Mouse (Mus musculus) thymus, adult 2 months (tissue): ENCODE data around the gene Bnip3. TPM values are rescaled to one million over a fixed set of nuclear protein-coding genes. Genes with fewer than 3 reads are reported as not detected.

Experiments used
- DNase-seq: peaks from one replicate; pipeline ENCODE4 v3.0.0; 2021
- H3K27ac ChIP-seq: fragments of 200-500 bp; 2 replicates; pipeline ENCODE4 v1.5.1; 2012; ENCODE audit warnings: low read length, control low read depth; ENCODE audit not compliant: control insufficient read depth, insufficient read depth
- H3K27me3 ChIP-seq: fragments of 200-500 bp; 2 replicates; pipeline ENCODE4 v1.6.1; 2012; ENCODE audit warnings: mild to moderate bottlenecking, low read length, moderate library complexity, mixed read lengths; ENCODE audit not compliant: control insufficient read depth, insufficient read depth
- H3K36me3 ChIP-seq: fragments of 200-500 bp; 2 replicates; pipeline ENCODE4 v1.6.1; 2012; ENCODE audit warnings: mild to moderate bottlenecking, low read length, moderate library complexity; ENCODE audit not compliant: control insufficient read depth, insufficient read depth
- H3K4me1 ChIP-seq: fragments of 200-500 bp; replicated peaks from 2 replicates; pipeline ENCODE4 v1.6.1; 2012; ENCODE audit warnings: low read length; ENCODE audit not compliant: control insufficient read depth, insufficient read depth
- H3K4me3 ChIP-seq: fragments of 200-500 bp; 2 replicates; pipeline ENCODE4 v1.5.1; 2012; ENCODE audit warnings: mild to moderate bottlenecking, low read length, control low read depth, moderate library complexity; ENCODE audit not compliant: control insufficient read depth, insufficient read depth
- CTCF ChIP-seq: fragments of 200-500 bp; IDR thresholded peaks from 2 replicates; pipeline ENCODE4 v1.5.1; 2012; ENCODE audit warnings: mild to moderate bottlenecking, control low read depth, low read length, moderate library complexity, borderline replicate concordance; ENCODE audit not compliant: control insufficient read depth, poor library complexity, insufficient read depth; ENCODE audit errors: extremely low read depth
- POLR2A ChIP-seq: fragments of 200-500 bp; IDR thresholded peaks from 2 replicates; pipeline ENCODE4 v1.6.1; 2012; ENCODE audit warnings: mild to moderate bottlenecking, low read length, control low read depth, moderate library complexity; ENCODE audit not compliant: control insufficient read depth, poor library complexity, insufficient read depth; ENCODE audit errors: extremely low read depth
- WGBS: fragments of 180-500 bp; shearing (Covaris S2); methylation state at CpG from one replicate; pipeline ENCODE4 v1.1.7; 2018; 5-methylcytosine and 5-hydroxymethylcytosine counted together
- polyA plus RNA-seq: library from polyadenylated mRNA; depleted of rRNA; stranded (reverse); fragments of >200 nt; gene quantifications from 2 replicates; pipeline ENCODE4 v1.2.3, GENCODE M21; 2012

Gene Bnip3
- polyA plus RNA-seq, 1 experiment: 13.7 TPM

DNA sequence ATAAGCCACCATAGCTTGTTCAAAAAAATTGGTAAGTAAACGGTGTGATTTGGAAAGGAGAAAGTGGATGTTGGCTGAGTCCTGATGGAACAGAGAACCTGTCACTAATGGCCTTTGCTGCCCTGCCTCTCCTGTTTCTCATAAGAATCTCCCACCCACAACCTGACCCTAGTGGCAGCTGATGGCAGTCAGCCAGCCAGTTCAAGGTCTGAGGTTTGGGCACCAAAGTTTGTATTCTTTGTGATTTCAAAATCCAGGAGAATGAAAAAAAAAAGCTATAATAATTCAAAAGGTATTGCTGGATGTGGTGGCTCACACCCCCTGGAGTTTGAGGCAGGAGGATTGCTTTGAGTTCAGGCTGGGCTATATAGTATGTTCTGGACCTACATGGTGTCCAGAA is 33.0 kb upstream of the Bnip3 start:
- DNase-seq: no peak
- 92% methylated on average over 1 of the region's 1 CpGs for WGBS
- H3K27ac ChIP-seq: no peak overlapping the region
- H3K27me3 ChIP-seq: peaks cover 8% of the 10 kb centered on the region
- no peak overlapping the region for H3K4me3 ChIP-seq
- no peaks in the 10 kb centered on the region for H3K4me1 ChIP-seq
- no peaks in the 10 kb centered on the region for H3K36me3 ChIP-seq
- TF ChIP-seq POLR2A (no peak), CTCF (no peak)

GRCm38 (mm10) chr7:138941571-138941970 is 32.3 kb upstream of the Bnip3 start:
- no peak for DNase-seq
- H3K27ac ChIP-seq: no peak overlapping the region
- WGBS: 45% methylated on average over 5 of the region's 5 CpGs
- H3K27me3 ChIP-seq: peaks cover 8% of the 10 kb centered on the region
- no peak for TF ChIP-seq POLR2A
- no peak for TF ChIP-seq CTCF
- no peaks in the 10 kb centered on the region for H3K36me3 ChIP-seq
- no peak overlapping the region for H3K4me3 ChIP-seq
- H3K4me1 ChIP-seq: no peaks in the 10 kb centered on the region

DNA sequence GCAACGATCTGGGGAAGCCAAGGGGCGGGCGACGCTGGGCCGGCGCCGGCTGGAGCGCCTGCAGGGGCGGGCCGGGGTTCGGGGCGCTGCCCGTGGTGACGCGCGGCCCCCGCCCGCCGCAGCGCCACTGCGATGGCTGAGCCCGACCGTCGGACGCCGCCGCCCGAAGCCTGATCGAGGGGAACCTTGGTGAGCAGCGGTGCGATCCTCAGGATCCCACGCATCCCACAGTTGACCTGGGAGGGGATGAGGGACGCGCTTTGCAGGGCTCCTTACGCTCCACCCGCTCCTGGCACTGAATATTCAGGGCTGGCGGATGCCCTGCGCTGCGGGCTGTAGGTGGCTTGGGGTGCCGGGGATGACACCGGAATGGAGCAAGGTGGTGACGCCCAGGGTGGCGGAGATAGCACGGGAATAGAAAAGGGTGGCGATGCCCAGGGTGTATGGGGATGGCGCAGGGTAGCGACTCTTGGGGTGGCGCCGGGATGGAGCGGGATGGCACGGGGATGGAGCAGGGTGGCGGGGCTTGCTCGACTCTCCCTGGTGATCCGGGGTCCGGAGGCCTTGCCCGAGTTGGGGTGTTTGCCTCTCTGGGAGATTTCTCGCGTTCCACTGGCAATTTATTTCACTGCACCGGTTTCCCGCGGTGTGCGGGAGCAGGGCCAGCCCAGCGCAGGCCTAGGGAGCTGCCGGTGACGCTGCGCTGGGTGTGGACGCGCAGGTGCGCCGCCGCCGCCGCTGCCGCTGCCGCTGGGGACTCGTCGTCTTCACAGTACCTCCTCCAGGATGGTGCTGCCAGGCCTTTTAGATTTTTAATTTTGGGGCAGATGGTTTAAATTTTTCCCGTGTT is 31.5 kb upstream of the Bnip3 start, which contains the start of gene Jakmip3:
Gene Jakmip3, plus strand, starts transcription at position 119 of the 850 bp plus-strand sequence.
- 4% methylated on average over 78 of the region's 78 CpGs for WGBS
- Histone ChIP-seq H3K4me3 (no peak within 1 kb of the TSS), H3K4me1 (no peaks in the 10 kb centered on the region), H3K27me3 (peaks cover 8% of the 10 kb centered on the region), H3K27ac (no peak within 1 kb of the TSS), H3K36me3 (no peaks in the 10 kb centered on the region)
- no peak for DNase-seq
- TF ChIP-seq POLR2A (no peak), CTCF (no peak)

DNA sequence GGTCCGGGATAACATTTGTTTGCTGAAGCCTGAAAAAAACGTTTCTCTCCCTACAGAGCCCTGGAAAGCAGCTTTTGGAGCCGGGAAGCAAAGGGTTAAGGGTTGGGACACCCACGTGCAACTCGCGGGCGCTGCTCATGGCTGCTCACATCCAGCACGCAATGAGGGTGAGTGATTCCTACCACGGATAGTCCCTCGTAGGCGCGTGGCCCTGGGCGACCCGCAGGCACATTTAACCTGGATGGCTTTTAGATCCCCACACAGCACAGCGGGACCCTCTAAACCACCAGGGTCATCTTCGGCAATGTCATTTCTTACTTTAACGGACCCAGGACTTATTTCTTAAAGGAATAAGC is 30.9 kb upstream of the Bnip3 start:
- WGBS: 4% methylated on average over 17 of the region's 17 CpGs
- TF ChIP-seq CTCF (no peak), POLR2A (no peak)
- no peak overlapping the region for H3K27ac ChIP-seq
- H3K4me1 ChIP-seq: no peaks in the 10 kb centered on the region
- DNase-seq: no peak
- H3K27me3 ChIP-seq: peaks cover 8% of the 10 kb centered on the region
- no peaks in the 10 kb centered on the region for H3K36me3 ChIP-seq
- no peak overlapping the region for H3K4me3 ChIP-seq

DNA sequence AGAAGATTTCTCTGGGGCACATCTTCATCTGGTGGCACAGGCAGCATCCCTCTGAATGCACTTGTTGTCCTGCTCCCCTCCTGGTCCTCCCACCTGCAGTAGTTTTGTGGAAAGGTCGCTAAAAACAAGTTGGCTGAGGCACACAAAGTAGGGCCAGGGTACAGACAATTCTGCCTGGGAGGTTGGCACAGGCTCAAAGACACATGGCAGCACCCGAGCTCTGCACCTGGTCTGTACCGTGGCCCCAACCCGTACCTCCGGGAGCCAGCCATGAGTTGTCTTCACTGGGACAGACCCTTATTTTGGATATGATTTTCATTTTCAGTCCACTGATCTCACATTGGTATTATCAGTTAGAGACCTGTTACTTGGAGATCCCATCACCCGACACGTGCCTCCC is 29.7 kb upstream of the Bnip3 start:
- 82% methylated on average over 7 of the region's 7 CpGs for WGBS
- TF ChIP-seq CTCF (no peak), POLR2A (no peak)
- no peak overlapping the region for H3K4me3 ChIP-seq
- no peak overlapping the region for H3K27ac ChIP-seq
- no peaks in the 10 kb centered on the region for H3K4me1 ChIP-seq
- no peaks in the 10 kb centered on the region for H3K36me3 ChIP-seq
- DNase-seq: no peak
- peaks cover 8% of the 10 kb centered on the region for H3K27me3 ChIP-seq

- no peak overlapping the region for H3K27ac ChIP-seq
- TF ChIP-seq CTCF (no peak), POLR2A (no peak)
- H3K4me3 ChIP-seq: no peak overlapping the region
- WGBS: 89% methylated on average over 3 of the region's 3 CpGs
- H3K4me1 ChIP-seq: no peaks in the 10 kb centered on the region
- DNase-seq: no peak
- H3K27me3 ChIP-seq: no peaks in the 10 kb centered on the region; the same call in 1 of the 2 replicates
- no peaks in the 10 kb centered on the region for H3K36me3 ChIP-seq
These were observed 25.2 kb upstream of the Bnip3 start for GRCm38 (mm10) chr7:138934523-138934922.

- Histone ChIP-seq H3K36me3 (no peaks in the 10 kb centered on the region), H3K27me3 (no peaks in the 10 kb centered on the region), H3K4me3 (no peak overlapping the region), H3K27ac (no peak overlapping the region), H3K4me1 (no peaks in the 10 kb centered on the region)
- DNase-seq: no peak
- TF ChIP-seq CTCF (no peak), POLR2A (no peak)
- WGBS: 99% methylated on average over 4 of the region's 4 CpGs
These were observed 19.1 kb upstream of the Bnip3 start for GRCm38 (mm10) chr7:138928456-138928855.
